Mouse (Mus musculus): ENCODE measurements around the gene Srpk3. TPM values are rescaled to one million over a fixed set of nuclear protein-coding genes. Genes with fewer than 3 reads are reported as not detected.
A peak's percentile ranks its signal among the peaks of the same experiment; 100 is the strongest.
"Not testable (repeated sequence)": the region's sequence is repeated elsewhere in the genome, so short reads cannot be mapped to it uniquely, and the experiment has no call there.

Srpk3 gene
- 4.0 TPM for polyA plus RNA-seq (2021)

DNA sequence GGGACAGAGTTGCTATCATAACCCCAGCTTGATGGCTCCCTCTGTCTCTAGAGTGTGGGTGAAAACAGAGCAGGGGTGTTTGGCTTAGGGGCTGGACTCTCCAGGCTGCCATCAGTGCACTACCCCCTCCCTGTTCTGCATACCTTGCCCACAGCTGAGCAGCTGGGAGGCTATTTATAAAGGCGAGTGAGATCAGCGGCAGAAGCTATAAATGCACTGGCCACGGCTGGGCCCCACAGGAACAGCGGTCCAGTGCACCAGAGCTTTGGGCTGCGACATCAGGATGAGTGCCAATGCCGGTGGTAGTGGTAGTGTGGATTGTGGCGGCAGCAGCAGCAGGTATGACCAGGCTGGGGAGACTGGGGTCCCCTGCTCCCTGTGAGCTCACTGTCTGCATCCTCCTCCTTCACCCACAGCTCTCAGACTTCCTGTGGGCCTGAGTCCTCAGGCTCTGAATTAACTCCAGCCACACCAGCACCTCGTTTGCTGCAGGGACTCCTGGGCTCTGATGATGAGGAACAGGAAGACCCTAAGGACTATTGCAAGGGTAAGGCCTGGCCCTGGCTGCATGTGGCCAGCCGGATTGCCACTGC is at the start of gene Srpk3:
Srpk3 (plus strand) TSS at position 238 of the 593 bp plus-strand sequence.
- in situ Hi-C loops (cut with MboI; ENCODE audit: low pct_unique_long_range_greater_than_20kb): no loop called here

DNA sequence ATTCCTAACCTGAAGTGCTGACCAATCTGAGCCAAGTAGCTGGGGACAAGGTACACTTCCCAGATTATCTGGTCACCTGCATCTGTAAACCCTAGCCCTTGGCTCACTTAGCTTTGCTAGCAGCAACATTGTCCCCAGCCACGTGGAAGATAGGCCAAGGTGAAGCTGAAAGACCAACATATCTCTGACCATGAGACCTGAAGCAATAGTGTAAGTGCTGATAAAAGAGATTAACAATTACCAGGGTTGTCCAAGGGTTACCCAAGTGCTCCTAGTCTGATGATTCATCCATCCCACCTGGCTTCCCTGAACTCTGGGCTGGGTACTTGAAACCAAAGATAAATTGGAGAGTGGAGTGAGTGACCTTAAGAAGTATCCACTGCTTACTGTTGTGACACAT is 43.3 kb upstream of the Srpk3 start:
- in situ Hi-C loops (cut with MboI; ENCODE audit: low pct_unique_long_range_greater_than_20kb): no loop called here
- ChIA-PET CTCF (no interaction called here), POLR2A (no interaction called here)
- no peak for TF ChIP-seq CTCF (IDR thresholded peaks at IDR 0.05)
- ATAC-seq (no peak), DNase-seq (ENCODE audit: low read depth, low spot score) (no peak)
- H3K27me3 ChIP-seq: peaks cover 4% of the 10 kb centered on the region

More for the DNA sequence above, at the start of gene Srpk3:
- no peaks in the 10 kb centered on the region for H3K27me3 ChIP-seq
- ATAC-seq (peak; percentile 72), DNase-seq (ENCODE audit: low read depth, low spot score) (no peak)
- POLR2A ChIA-PET: interaction anchor here (1.4 kb wide), 1 partner anchor 13 kb away, joined by 4 read pairs; no protein-coding TSS in a partner anchor
- TF ChIP-seq CTCF (IDR thresholded peaks at IDR 0.05): no peak
- CTCF ChIA-PET: no interaction called here

DNA sequence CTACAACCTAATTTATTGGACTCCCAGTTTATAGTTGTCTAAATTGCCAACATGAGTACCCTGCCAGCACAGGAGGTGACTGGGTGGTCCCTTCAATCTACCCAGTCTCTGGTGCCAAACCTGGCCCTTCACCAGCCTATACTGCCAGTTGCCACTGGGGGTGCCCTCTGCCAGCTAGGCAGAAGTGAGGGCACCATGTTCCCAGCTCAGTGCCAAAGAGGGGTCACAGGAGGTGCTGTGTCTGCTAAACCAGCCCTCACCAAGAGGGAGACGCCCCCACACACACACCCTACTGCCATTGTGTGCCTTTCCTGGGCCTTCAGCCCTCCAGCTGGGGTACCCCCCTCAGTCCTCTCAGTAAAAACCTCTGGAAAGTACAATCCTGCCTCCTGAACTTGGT is 36.0 kb upstream of the Srpk3 start:
- CTCF ChIA-PET: no interaction called here
- peaks cover 4% of the 10 kb centered on the region for H3K27me3 ChIP-seq
- POLR2A ChIA-PET: no interaction called here
- no peak for DNase-seq (ENCODE audit: low read depth, low spot score)
- no peak for TF ChIP-seq CTCF (IDR thresholded peaks at IDR 0.05)
- no peak for ATAC-seq
- in situ Hi-C loops (cut with MboI; ENCODE audit: low pct_unique_long_range_greater_than_20kb): no loop called here

GRCm38 (mm10) chrX:73739151-73739550 is 35.1 kb upstream of the Srpk3 start:
- CTCF ChIA-PET: no interaction called here
- POLR2A ChIA-PET: no interaction called here
- ATAC-seq (no peak), DNase-seq (ENCODE audit: low read depth, low spot score) (no peak)
- TF ChIP-seq CTCF (IDR thresholded peaks at IDR 0.05): no peak
- H3K27me3 ChIP-seq: peaks cover 4% of the 10 kb centered on the region
- in situ Hi-C loops (cut with MboI; ENCODE audit: low pct_unique_long_range_greater_than_20kb): no loop called here

GRCm38 (mm10) chrX:73739841-73740240 is 34.4 kb upstream of the Srpk3 start:
- ATAC-seq; H3K27me3 ChIP-seq; in situ Hi-C loops (cut with MboI; ENCODE audit: low pct_unique_long_range_greater_than_20kb); POLR2A ChIA-PET; DNase-seq (ENCODE audit: low read depth, low spot score); CTCF ChIA-PET: not testable (repeated sequence)

DNA sequence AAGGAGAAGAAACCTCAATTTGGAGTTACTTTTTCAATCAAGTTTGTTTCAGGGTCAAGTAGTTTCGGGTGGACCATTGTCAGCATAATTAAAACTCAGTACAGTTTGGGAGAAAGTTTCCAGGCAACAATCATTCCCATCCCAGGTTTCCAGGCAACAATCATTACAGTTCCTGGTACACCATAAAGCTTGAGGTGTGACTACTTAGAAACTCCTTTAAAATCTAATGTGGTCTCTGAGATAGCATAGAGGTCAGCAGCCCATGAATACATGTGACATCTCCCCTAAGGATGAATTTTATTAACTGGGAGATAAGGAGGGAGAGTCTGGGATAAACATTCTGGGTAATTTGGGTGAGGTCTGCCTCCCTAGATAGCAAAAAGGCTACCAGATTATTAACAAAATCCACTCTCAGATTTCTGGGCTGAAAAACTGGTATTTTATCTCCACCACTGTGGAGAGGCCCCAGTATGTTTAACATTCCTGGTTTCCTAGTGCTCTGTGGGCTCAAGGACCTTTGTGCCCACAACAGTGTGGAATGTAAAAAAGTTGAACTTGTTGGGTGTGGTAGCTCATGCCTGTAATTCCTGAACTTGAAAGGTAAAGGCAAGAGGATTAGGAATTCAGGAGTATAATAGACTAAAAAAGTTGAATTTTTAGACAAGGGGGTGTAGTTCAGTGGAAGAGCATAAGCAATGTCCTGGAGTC is 29.3 kb upstream of the Srpk3 start:
- ChIA-PET CTCF (no interaction called here), POLR2A (no interaction called here)
- DNase-seq (ENCODE audit: low read depth, low spot score) (no peak), ATAC-seq (no peak)
- H3K27me3 ChIP-seq: peaks cover 6% of the 10 kb centered on the region
- TF ChIP-seq CTCF (IDR thresholded peaks at IDR 0.05): no peak
- in situ Hi-C loops (cut with MboI; ENCODE audit: low pct_unique_long_range_greater_than_20kb): no loop called here

DNA sequence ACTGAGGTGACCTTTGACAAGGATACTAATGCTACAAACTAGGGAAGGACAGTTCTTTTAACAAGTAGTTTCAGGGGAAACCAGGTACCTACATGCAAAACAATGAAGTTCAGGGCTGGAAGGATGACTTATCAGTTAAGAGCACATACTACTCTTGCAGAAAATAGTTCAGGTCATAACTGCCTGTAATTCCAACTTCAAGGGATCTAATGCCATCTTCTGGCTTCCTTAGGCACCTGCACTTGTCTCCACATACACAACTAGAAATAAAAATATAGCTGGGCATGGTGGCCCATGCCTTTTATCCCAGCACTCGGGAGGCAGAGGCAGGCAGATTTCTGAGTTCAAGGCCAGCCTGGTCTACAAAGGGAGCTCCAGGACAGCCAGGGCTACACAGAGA is 25.2 kb upstream of the Srpk3 start:
- ChIA-PET CTCF (interaction anchor here (1.4 kb wide), 1 partner anchor 14 kb away, joined by 3 read pairs; no protein-coding TSS in a partner anchor), POLR2A (no interaction called here)
- H3K27me3 ChIP-seq: peaks cover 6% of the 10 kb centered on the region
- DNase-seq (ENCODE audit: low read depth, low spot score) (no peak), ATAC-seq (no peak)
- in situ Hi-C loops (cut with MboI; ENCODE audit: low pct_unique_long_range_greater_than_20kb): no loop called here
- no peak for TF ChIP-seq CTCF (IDR thresholded peaks at IDR 0.05)

DNA sequence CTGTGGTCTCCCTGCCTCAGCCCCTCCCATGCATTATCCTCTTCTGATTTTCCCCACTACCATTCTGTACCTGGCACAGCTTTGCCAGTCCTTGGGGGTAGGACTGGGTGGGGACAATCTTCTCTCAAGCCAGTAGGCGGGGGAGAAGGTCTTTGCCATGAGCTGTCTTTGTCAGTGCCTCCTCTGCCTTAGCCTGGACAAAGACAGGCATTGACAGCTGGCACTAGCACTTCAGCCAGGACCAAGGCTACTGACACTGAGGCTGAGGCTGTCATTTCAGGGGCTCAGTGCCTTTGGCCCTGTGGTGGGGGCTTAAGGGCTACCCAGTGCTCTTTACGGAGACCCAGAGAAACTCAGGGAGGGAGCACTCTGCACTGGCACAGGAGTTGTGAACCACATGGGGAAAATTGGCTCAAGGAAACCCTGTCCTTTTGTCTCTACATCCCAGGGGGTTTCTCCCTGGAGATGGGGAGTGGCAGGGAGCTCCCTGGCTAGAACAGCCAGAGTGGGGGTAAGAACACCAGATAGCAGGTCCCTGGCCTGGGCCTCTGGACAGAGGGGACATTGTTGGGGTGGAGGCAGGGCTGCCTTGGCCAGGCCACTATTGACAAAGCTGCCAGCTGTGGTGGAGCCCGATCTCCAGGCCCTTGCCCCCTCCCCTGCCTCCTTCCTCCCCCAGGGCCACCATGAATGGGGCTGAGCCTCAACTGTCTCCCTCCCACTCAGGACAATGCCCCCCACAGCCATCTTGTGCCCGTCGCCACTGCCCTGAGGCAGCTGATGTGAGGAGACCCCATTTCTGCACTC is 17.7 kb upstream of the Srpk3 start, which contains the start of gene Plxnb3:
Plxnb3 (plus strand) TSS at position 757 of the 807 bp plus-strand sequence.
- in situ Hi-C loops (cut with MboI; ENCODE audit: low pct_unique_long_range_greater_than_20kb): no loop called here

DNA sequence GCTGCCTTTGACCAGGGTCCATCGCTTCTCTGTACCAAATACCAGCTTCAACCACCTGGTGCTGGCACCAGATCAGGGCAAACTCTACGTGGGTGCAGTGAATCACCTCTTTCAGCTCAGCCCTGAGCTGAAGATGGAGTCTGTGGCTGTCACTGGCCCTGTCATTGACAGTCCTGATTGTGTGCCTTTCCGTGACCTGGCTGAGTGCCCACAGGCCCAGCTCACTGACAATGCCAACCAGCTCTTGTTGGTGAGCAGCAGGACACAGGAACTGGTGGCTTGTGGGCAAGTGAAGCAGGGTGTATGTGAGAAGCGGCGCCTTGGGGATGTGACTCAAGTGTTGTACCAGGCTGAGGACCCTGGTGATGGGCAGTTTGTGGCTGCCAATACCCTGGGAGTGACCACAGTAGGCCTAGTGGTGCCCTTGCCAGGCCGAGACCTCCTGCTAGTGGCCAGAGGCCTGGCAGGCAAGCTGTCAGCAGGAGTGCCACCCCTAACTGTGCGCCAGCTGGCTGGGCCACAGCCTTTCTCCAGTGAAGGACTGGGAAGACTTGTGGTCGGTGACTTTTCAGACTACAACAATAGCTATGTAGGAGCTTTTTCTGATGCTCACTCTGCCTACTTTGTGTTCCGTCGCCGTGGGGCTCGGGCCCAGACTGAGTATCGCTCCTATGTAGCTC is 15.5 kb upstream of the Srpk3 start:
- ATAC-seq (no peak), DNase-seq (ENCODE audit: low read depth, low spot score) (no peak)
- peaks cover 24% of the 10 kb centered on the region for H3K27me3 ChIP-seq
- CTCF ChIA-PET: no interaction called here
- in situ Hi-C loops (cut with MboI; ENCODE audit: low pct_unique_long_range_greater_than_20kb): no loop called here
- TF ChIP-seq CTCF (IDR thresholded peaks at IDR 0.05): no peak
- POLR2A ChIA-PET: interaction anchor here (0.5 kb wide), 1 partner anchor 48 kb away, joined by 8 read pairs; no protein-coding TSS in a partner anchor

More for the DNA sequence above, 17.7 kb upstream of the Srpk3 start, which contains the start of gene Plxnb3:
- no peak for TF ChIP-seq CTCF (IDR thresholded peaks at IDR 0.05)
- DNase-seq (ENCODE audit: low read depth, low spot score): no peak
- ATAC-seq: no peak
- H3K27me3 ChIP-seq: peaks cover 24% of the 10 kb centered on the region
- POLR2A ChIA-PET: no interaction called here
- CTCF ChIA-PET: interaction anchor here (1.1 kb wide), 1 partner anchor 10 kb away, joined by 3 read pairs; no protein-coding TSS in a partner anchor

DNA sequence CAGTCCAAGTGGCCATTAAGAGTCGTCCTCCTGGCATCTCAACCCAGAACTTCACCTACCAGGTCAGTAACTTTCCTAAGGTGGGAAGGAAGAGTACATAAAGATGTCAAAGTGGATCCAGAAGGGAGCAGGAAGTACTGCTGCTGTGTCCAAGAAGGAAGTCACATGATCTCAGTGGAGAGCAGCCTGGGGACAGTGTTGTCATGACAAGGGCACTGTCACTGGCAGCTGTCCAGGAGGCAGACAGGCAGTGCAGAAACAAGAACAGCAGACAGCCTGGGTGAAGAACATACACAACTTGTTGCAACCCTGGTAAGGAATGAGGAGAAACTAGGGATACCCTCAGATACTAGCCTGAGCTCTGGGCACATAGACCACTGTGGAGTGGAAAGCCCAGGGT is 8.9 kb upstream of the Srpk3 start:
- CTCF ChIA-PET: no interaction called here
- H3K27me3 ChIP-seq: peaks cover 3% of the 10 kb centered on the region
- POLR2A ChIA-PET: no interaction called here
- no peak for DNase-seq (ENCODE audit: low read depth, low spot score)
- TF ChIP-seq CTCF (IDR thresholded peaks at IDR 0.05): no peak
- no peak for ATAC-seq
- in situ Hi-C loops (cut with MboI; ENCODE audit: low pct_unique_long_range_greater_than_20kb): no loop called here
